Mouse (Mus musculus): Measurements from ENCODE around the gene Pdgfb. TPM values are rescaled to one million over a fixed set of nuclear protein-coding genes. Genes with fewer than 3 reads are reported as not detected.
A peak's percentile ranks its signal among the peaks of the same experiment; 100 is the strongest.

The Pdgfb gene
- polyA plus RNA-seq, 1 experiment: 8.0 TPM

- Histone ChIP-seq H3K4me3 (ENCODE audit: low read depth, low read length) (no peak overlapping the region), H3K4me1 (ENCODE audit: control insufficient read depth, insufficient read depth, insufficient read length, low read length) (no peaks in the 10 kb centered on the region), H3K36me3 (ENCODE audit: control insufficient read depth, insufficient read depth, low read length) (no peaks in the 10 kb centered on the region), H3K27me3 (ENCODE audit: control insufficient read depth, insufficient read depth, low read length) (no peaks in the 10 kb centered on the region), H3K27ac (ENCODE audit: insufficient read depth, low read depth, low read length) (no peak overlapping the region)
- 99% methylated on average over 2 of the region's 2 CpGs for WGBS
- no peak for TF ChIP-seq POLR2A (IDR thresholded peaks at IDR 0.05; ENCODE audit: low read depth, low read length)
- TF ChIP-seq CTCF (IDR thresholded peaks at IDR 0.05; ENCODE audit: extremely low read depth, insufficient read length, insufficient replicate concordance, low read depth, low read length): no peak
Measured at GRCm38 (mm10) chr15:80045749-80046148, 31.0 kb upstream of the Pdgfb start.

GRCm38 (mm10) chr15:80044249-80044648, 29.5 kb upstream of the Pdgfb start:
- no peaks in the 10 kb centered on the region for H3K36me3 ChIP-seq (ENCODE audit: control insufficient read depth, insufficient read depth, low read length)
- no peak overlapping the region for H3K27ac ChIP-seq (ENCODE audit: insufficient read depth, low read depth, low read length)
- TF ChIP-seq CTCF (IDR thresholded peaks at IDR 0.05; ENCODE audit: extremely low read depth, insufficient read length, insufficient replicate concordance, low read depth, low read length): no peak
- TF ChIP-seq POLR2A (IDR thresholded peaks at IDR 0.05; ENCODE audit: low read depth, low read length): no peak
- H3K27me3 ChIP-seq (ENCODE audit: control insufficient read depth, insufficient read depth, low read length): no peaks in the 10 kb centered on the region
- H3K4me1 ChIP-seq (ENCODE audit: control insufficient read depth, insufficient read depth, insufficient read length, low read length): no peaks in the 10 kb centered on the region
- WGBS: 86% methylated on average over 10 of the region's 10 CpGs
- no peak overlapping the region for H3K4me3 ChIP-seq (ENCODE audit: low read depth, low read length)

GRCm38 (mm10) chr15:80042152-80042551, 27.4 kb upstream of the Pdgfb start:
- no peaks in the 10 kb centered on the region for H3K27me3 ChIP-seq (ENCODE audit: control insufficient read depth, insufficient read depth, low read length)
- H3K36me3 ChIP-seq (ENCODE audit: control insufficient read depth, insufficient read depth, low read length): no peaks in the 10 kb centered on the region
- no peaks in the 10 kb centered on the region for H3K4me1 ChIP-seq (ENCODE audit: control insufficient read depth, insufficient read depth, insufficient read length, low read length)
- no peak overlapping the region for H3K4me3 ChIP-seq (ENCODE audit: low read depth, low read length)
- no peak overlapping the region for H3K27ac ChIP-seq (ENCODE audit: insufficient read depth, low read depth, low read length)
- TF ChIP-seq CTCF (IDR thresholded peaks at IDR 0.05; ENCODE audit: extremely low read depth, insufficient read length, insufficient replicate concordance, low read depth, low read length): no peak
- no peak for TF ChIP-seq POLR2A (IDR thresholded peaks at IDR 0.05; ENCODE audit: low read depth, low read length)
- 66% methylated on average over 4 of the region's 4 CpGs for WGBS

GRCm38 (mm10) chr15:80038110-80038391, 23.3 kb upstream of the Pdgfb start:
- Histone ChIP-seq H3K4me3 (ENCODE audit: low read depth, low read length) (no peak overlapping the region), H3K27ac (ENCODE audit: insufficient read depth, low read depth, low read length) (no peak overlapping the region), H3K4me1 (ENCODE audit: control insufficient read depth, insufficient read depth, insufficient read length, low read length) (no peaks in the 10 kb centered on the region; the same call in 1 of the 2 replicates), H3K36me3 (ENCODE audit: control insufficient read depth, insufficient read depth, low read length) (no peaks in the 10 kb centered on the region), H3K27me3 (ENCODE audit: control insufficient read depth, insufficient read depth, low read length) (no peaks in the 10 kb centered on the region)
- 94% methylated on average over 2 of the region's 2 CpGs for WGBS
- TF ChIP-seq POLR2A (IDR thresholded peaks at IDR 0.05; ENCODE audit: low read depth, low read length) (no peak), CTCF (IDR thresholded peaks at IDR 0.05; ENCODE audit: extremely low read depth, insufficient read length, insufficient replicate concordance, low read depth, low read length) (no peak)

GRCm38 (mm10) chr15:80037255-80038109, 22.7 kb upstream of the Pdgfb start:
- WGBS: 69% methylated on average over 11 of the region's 11 CpGs
- Histone ChIP-seq H3K36me3 (ENCODE audit: control insufficient read depth, insufficient read depth, low read length) (no peaks in the 10 kb centered on the region), H3K27ac (ENCODE audit: insufficient read depth, low read depth, low read length) (no peak overlapping the region), H3K4me1 (ENCODE audit: control insufficient read depth, insufficient read depth, insufficient read length, low read length) (no peaks in the 10 kb centered on the region; the same call in 1 of the 2 replicates), H3K4me3 (ENCODE audit: low read depth, low read length) (no peak overlapping the region), H3K27me3 (ENCODE audit: control insufficient read depth, insufficient read depth, low read length) (no peaks in the 10 kb centered on the region)
- TF ChIP-seq CTCF (IDR thresholded peaks at IDR 0.05; ENCODE audit: extremely low read depth, insufficient read length, insufficient replicate concordance, low read depth, low read length): no peak
- TF ChIP-seq POLR2A (IDR thresholded peaks at IDR 0.05; ENCODE audit: low read depth, low read length): no peak

GRCm38 (mm10) chr15:80035341-80035885, 20.6 kb upstream of the Pdgfb start:
- no peak overlapping the region for H3K4me3 ChIP-seq (ENCODE audit: low read depth, low read length)
- 79% methylated on average over 6 of the region's 6 CpGs for WGBS
- H3K27me3 ChIP-seq (ENCODE audit: control insufficient read depth, insufficient read depth, low read length): no peaks in the 10 kb centered on the region
- TF ChIP-seq CTCF (IDR thresholded peaks at IDR 0.05; ENCODE audit: extremely low read depth, insufficient read length, insufficient replicate concordance, low read depth, low read length): no peak
- H3K4me1 ChIP-seq (ENCODE audit: control insufficient read depth, insufficient read depth, insufficient read length, low read length): no peaks in the 10 kb centered on the region; the same call in 1 of the 2 replicates
- H3K36me3 ChIP-seq (ENCODE audit: control insufficient read depth, insufficient read depth, low read length): no peaks in the 10 kb centered on the region
- 0 out of 2 replicates have a peak overlapping the region, but pooled peaks have one; percentile 22 for H3K27ac ChIP-seq (ENCODE audit: insufficient read depth, low read depth, low read length)

- Histone ChIP-seq H3K27ac (ENCODE audit: insufficient read depth, low read depth, low read length) (0 out of 2 replicates have a peak overlapping the region, but pooled peaks have one; percentile 22), H3K4me3 (ENCODE audit: low read depth, low read length) (no peak overlapping the region), H3K4me1 (ENCODE audit: control insufficient read depth, insufficient read depth, insufficient read length, low read length) (no peaks in the 10 kb centered on the region; the same call in 1 of the 2 replicates), H3K36me3 (ENCODE audit: control insufficient read depth, insufficient read depth, low read length) (no peaks in the 10 kb centered on the region), H3K27me3 (ENCODE audit: control insufficient read depth, insufficient read depth, low read length) (no peaks in the 10 kb centered on the region)
- TF ChIP-seq CTCF (IDR thresholded peaks at IDR 0.05; ENCODE audit: extremely low read depth, insufficient read length, insufficient replicate concordance, low read depth, low read length): no peak
- TF ChIP-seq POLR2A (IDR thresholded peaks at IDR 0.05; ENCODE audit: low read depth, low read length): no peak
Measured at GRCm38 (mm10) chr15:80034913-80035312, 20.1 kb upstream of the Pdgfb start.

Measured in small intestine, adult 2 months (tissue).